ENCODE assay signal across 19 mouse cellular contexts in the genomic region with DNA sequence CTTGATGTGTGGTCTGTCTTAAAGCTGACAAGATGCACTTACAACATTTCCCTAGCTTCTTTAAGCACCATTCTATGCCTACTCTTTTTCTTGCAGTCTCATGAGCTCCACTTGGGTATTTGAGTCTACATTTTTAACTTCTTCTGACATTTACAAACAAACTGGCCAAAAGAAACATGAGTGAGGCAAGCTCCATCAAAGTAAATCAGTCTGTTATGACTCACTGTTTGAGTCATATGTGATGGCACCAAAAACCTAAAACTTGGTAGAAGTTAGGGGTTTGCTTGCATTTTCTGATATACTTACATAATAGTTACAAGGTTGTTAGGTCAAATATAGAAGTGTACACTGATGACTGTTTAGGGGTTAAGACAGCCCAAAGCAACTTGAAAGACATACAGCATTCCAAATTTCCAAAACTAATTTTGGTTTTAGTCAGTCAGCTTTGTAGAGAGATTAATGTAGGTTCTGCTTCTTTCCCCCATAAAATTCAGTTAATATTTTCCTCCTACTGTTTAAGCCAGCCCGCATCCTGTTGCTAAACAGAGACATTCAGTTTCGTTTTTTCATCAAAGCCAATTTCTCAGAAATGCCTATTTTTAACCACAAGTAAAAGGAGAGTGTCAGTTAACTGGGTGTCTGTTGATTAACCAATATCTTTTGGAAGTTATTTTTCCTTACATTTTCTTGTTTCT.
A peak's percentile ranks its signal among the peaks of the same experiment; 100 is the strongest.
DNase-seq lines count a peak whose midpoint lies in the region; ATAC-seq and TF ChIP-seq lines count a peak whose summit lies in the region.
"Had no signal": no experiment of that assay in that cellular context is flagged by ENCODE, and none has a peak within 500 bp of the region (broad histone marks: within the 10 kb centered on the region; RNA-seq: fewer than 3 reads in every experiment).

No protein-coding gene starts in this region.

- H3K27me3 ChIP-seq in liver, adult 2 months (ENCODE audit: control insufficient read depth, insufficient read depth, low read length), result no peaks in the 10 kb centered on the region
- no peaks in the 10 kb centered on the region for H3K27me3 ChIP-seq in heart, embryonic 11.5 days (ENCODE audit: control insufficient read depth, insufficient read depth, low read length)
- no peaks in the 10 kb centered on the region for H3K27me3 ChIP-seq in midbrain, embryonic 10.5 days (ENCODE audit: low read depth, poor library complexity, severe bottlenecking)
- H3K27me3 ChIP-seq: lung, embryonic 15.5 days; neural tube, embryonic 15.5 days; stomach, embryonic 15.5 days had no signal

- TF ChIP-seq CTCF in liver, adult 2 months (IDR thresholded peaks at IDR 0.05; ENCODE audit: low read depth, low read length), result no peak
- no peak for TF ChIP-seq CTCF in bone marrow macrophage, adult 2 months (IDR thresholded peaks at IDR 0.05; ENCODE audit: low read depth, low read length)

- H3K4me3 ChIP-seq in liver, adult 2 months (ENCODE audit: insufficient read depth, low read depth, low read length), result no peak overlapping the region
- H3K4me3 ChIP-seq in bone marrow macrophage, adult 2 months (ENCODE audit: insufficient read depth, low read length), result no peak overlapping the region
- no peak overlapping the region for H3K4me3 ChIP-seq in heart, embryonic 11.5 days (ENCODE audit: low read depth, low read length)
- no peak overlapping the region for H3K4me3 ChIP-seq in midbrain, embryonic 10.5 days
- H3K4me3 ChIP-seq: limb, embryonic 10.5 days; lung, embryonic 15.5 days; neural tube, embryonic 15.5 days; stomach, embryonic 15.5 days had no signal

- H3K9ac ChIP-seq in liver, adult 2 months (ENCODE audit: low read depth, low read length), result no peak overlapping the region
- no peak overlapping the region for H3K9ac ChIP-seq in heart, embryonic 11.5 days (ENCODE audit: low read depth, low read length)
- H3K9ac ChIP-seq: lung, embryonic 15.5 days; neural tube, embryonic 15.5 days; stomach, embryonic 15.5 days had no signal

- peak; percentile 18 for DNase-seq in liver, adult 2 months (ENCODE audit: extremely low read depth, low read depth, low spot score)
- DNase-seq in liver, result no peak
- peak; percentile 75 for DNase-seq in CD4-positive, CD25-positive, alpha-beta regulatory T cell, adult 2 months (ENCODE audit: low read depth, low spot score)
- no peak for DNase-seq in midbrain, embryonic 10.5 days (ENCODE audit: low spot score)
- no peak for DNase-seq in left cerebral cortex, adult 18-20 months (ENCODE audit: low spot score in 2 of 2)
- DNase-seq: adrenal gland, postnatal 36 days; cerebellum, postnatal 10 days; gastrocnemius, postnatal 25 days; layer of hippocampus, adult 9-11 months; right cerebral cortex, postnatal 14 days had no signal

- no peak overlapping the region for H3K4me2 ChIP-seq in heart, embryonic 11.5 days
- H3K4me2 ChIP-seq: lung, embryonic 15.5 days; neural tube, embryonic 15.5 days; stomach, embryonic 15.5 days had no signal

- TF ChIP-seq POLR2A in liver, adult 2 months (IDR thresholded peaks at IDR 0.05; ENCODE audit: extremely low read depth, insufficient read depth, low read length), result no peak
- TF ChIP-seq POLR2A in bone marrow macrophage, adult 2 months (IDR thresholded peaks at IDR 0.05; ENCODE audit: borderline replicate concordance, low read depth, low read length), result no peak

- peak; percentile 79 for ATAC-seq in megakaryocyte, adult 5-6 weeks (ENCODE audit: poor library complexity, severe bottlenecking)
- ATAC-seq in heart, embryonic 11.5 days (replicated peaks; ENCODE audit: insufficient number of reproducible peaks, low FRiP score, low TSS enrichment), result no peak
- ATAC-seq: hindbrain, embryonic 16.5 days had no signal

- WGBS in liver, adult 2 months, result 31% methylated on average over 2 of the region's 2 CpGs
- 62% methylated on average over 2 of the region's 2 CpGs for WGBS in heart, embryonic 11.5 days (ENCODE audit: insufficient replicate concordance)
- 79% methylated on average over 2 of the region's 2 CpGs for WGBS in midbrain, embryonic 10.5 days

- H3K4me1 ChIP-seq in liver, adult 2 months (ENCODE audit: control insufficient read depth, insufficient read depth, low read length), result peaks cover 3% of the 10 kb centered on the region; the same call in 1 of the 2 replicates
- peaks cover 8% of the 10 kb centered on the region for H3K4me1 ChIP-seq in bone marrow macrophage, adult 2 months (ENCODE audit: control insufficient read depth, insufficient read depth, low read length)
- H3K4me1 ChIP-seq in heart, embryonic 11.5 days (ENCODE audit: control insufficient read depth, insufficient read depth, low read length), result no peaks in the 10 kb centered on the region
- H3K4me1 ChIP-seq in midbrain, embryonic 10.5 days, result no peaks in the 10 kb centered on the region
- H3K4me1 ChIP-seq: limb, embryonic 10.5 days; lung, embryonic 15.5 days; neural tube, embryonic 15.5 days; stomach, embryonic 15.5 days had no signal

- H3K36me3 ChIP-seq in liver, adult 2 months (ENCODE audit: control insufficient read depth, insufficient read depth, low read length), result no peaks in the 10 kb centered on the region
- no peaks in the 10 kb centered on the region for H3K36me3 ChIP-seq in heart, embryonic 11.5 days (ENCODE audit: control insufficient read depth, insufficient read depth, low read length)
- H3K36me3 ChIP-seq in midbrain, embryonic 10.5 days, result no peaks in the 10 kb centered on the region
- H3K36me3 ChIP-seq: limb, embryonic 10.5 days; lung, embryonic 15.5 days; neural tube, embryonic 15.5 days; stomach, embryonic 15.5 days had no signal

- no peaks in the 10 kb centered on the region for H3K9me3 ChIP-seq in heart, embryonic 11.5 days (replicated peaks; ENCODE audit: control insufficient read depth, low read length)
- H3K9me3 ChIP-seq in midbrain, embryonic 10.5 days (replicated peaks), result no peaks in the 10 kb centered on the region
- H3K9me3 ChIP-seq: limb, embryonic 10.5 days; lung, embryonic 15.5 days; neural tube, embryonic 15.5 days; stomach, embryonic 15.5 days had no signal

- no peak overlapping the region for H3K27ac ChIP-seq in liver, adult 2 months (replicated peaks; ENCODE audit: insufficient read depth, low read depth, low read length)
- H3K27ac ChIP-seq in bone marrow macrophage, adult 2 months (ENCODE audit: insufficient read depth, low read depth, low read length), result peak overlapping the region; percentile 58
- H3K27ac ChIP-seq in heart, embryonic 11.5 days (ENCODE audit: low read depth, low read length), result no peak overlapping the region
- H3K27ac ChIP-seq in midbrain, embryonic 10.5 days (replicated peaks), result no peak overlapping the region
- H3K27ac ChIP-seq: kidney, postnatal 0 days; limb, embryonic 10.5 days; lung, embryonic 15.5 days; neural tube, embryonic 15.5 days; stomach, embryonic 15.5 days had no signal

- H3K79me2 ChIP-seq in liver, adult 2 months (ENCODE audit: control insufficient read depth, insufficient read depth, low read length), result no peaks in the 10 kb centered on the region

Comparison
In these comparisons a context has a peak if more than half of its experiments do, and no peak if none do; other contexts are left out.
1. DNase-seq: peak in liver, adult 2 months (single experiment) and CD4-positive, CD25-positive, alpha-beta regulatory T cell, adult 2 months (single experiment); none in liver (single experiment), midbrain, embryonic 10.5 days (single experiment) and left cerebral cortex, adult 18-20 months (0 of 2).